Mouse (Mus musculus): ENCODE results near the gene Ralb. TPM values are rescaled to one million over a fixed set of nuclear protein-coding genes. Genes with fewer than 3 reads are reported as not detected.

Ralb gene
- polyA plus RNA-seq, 1 experiment, result 30.3 TPM

- no peak for TF ChIP-seq POLR2A (IDR thresholded peaks at IDR 0.05; ENCODE audit: borderline replicate concordance, control insufficient read depth, low read depth, low read length)
- no peak for TF ChIP-seq CTCF (IDR thresholded peaks at IDR 0.05; ENCODE audit: control insufficient read depth, insufficient read depth, low read length)
- no peak overlapping the region for H3K27ac ChIP-seq (ENCODE audit: control insufficient read depth, insufficient read depth, low read depth, low read length, poor library complexity)
- H3K4me3 ChIP-seq (replicated peaks; ENCODE audit: control insufficient read depth, low read depth, low read length), result no peak overlapping the region
- H3K4me1 ChIP-seq (ENCODE audit: control insufficient read depth, insufficient read depth, low read length), result peaks cover 14% of the 10 kb centered on the region
- WGBS, result 86% methylated on average over 6 of the region's 6 CpGs
These were observed 9.2 kb downstream of the Ralb start for GRCm38 (mm10) chr1:119495396-119495775.

- TF ChIP-seq POLR2A (IDR thresholded peaks at IDR 0.05; ENCODE audit: borderline replicate concordance, control insufficient read depth, low read depth, low read length) (no peak), CTCF (IDR thresholded peaks at IDR 0.05; ENCODE audit: control insufficient read depth, insufficient read depth, low read length) (no peak)
These were observed 9.7 kb downstream of the Ralb start for GRCm38 (mm10) chr1:119494712-119495395.

GRCm38 (mm10) chr1:119494024-119494711 lies 10.4 kb downstream of the Ralb start:
- TF ChIP-seq POLR2A (IDR thresholded peaks at IDR 0.05; ENCODE audit: borderline replicate concordance, control insufficient read depth, low read depth, low read length) (no peak), CTCF (IDR thresholded peaks at IDR 0.05; ENCODE audit: control insufficient read depth, insufficient read depth, low read length) (no peak)
- no peak overlapping the region for H3K27ac ChIP-seq (ENCODE audit: control insufficient read depth, insufficient read depth, low read depth, low read length, poor library complexity)
- H3K4me1 ChIP-seq (ENCODE audit: control insufficient read depth, insufficient read depth, low read length), result peaks cover 12% of the 10 kb centered on the region
- 77% methylated on average over 2 of the region's 2 CpGs for WGBS
- no peak overlapping the region for H3K4me3 ChIP-seq (replicated peaks; ENCODE audit: control insufficient read depth, low read depth, low read length)

More at GRCm38 (mm10) chr1:119494712-119495395, 9.7 kb downstream of the Ralb start:
- no peak overlapping the region for H3K27ac ChIP-seq (ENCODE audit: control insufficient read depth, insufficient read depth, low read depth, low read length, poor library complexity)
- 79% methylated on average over 9 of the region's 9 CpGs for WGBS
- peaks cover 14% of the 10 kb centered on the region for H3K4me1 ChIP-seq (ENCODE audit: control insufficient read depth, insufficient read depth, low read length)
- H3K4me3 ChIP-seq (replicated peaks; ENCODE audit: control insufficient read depth, low read depth, low read length), result no peak overlapping the region

- 52% methylated on average over 1 of the region's 1 CpGs for WGBS
- Histone ChIP-seq H3K27ac (ENCODE audit: control insufficient read depth, insufficient read depth, low read depth, low read length, poor library complexity) (no peak overlapping the region), H3K4me1 (ENCODE audit: control insufficient read depth, insufficient read depth, low read length) (peaks cover 8% of the 10 kb centered on the region), H3K4me3 (replicated peaks; ENCODE audit: control insufficient read depth, low read depth, low read length) (no peak overlapping the region)
- TF ChIP-seq POLR2A (IDR thresholded peaks at IDR 0.05; ENCODE audit: borderline replicate concordance, control insufficient read depth, low read depth, low read length) (no peak), CTCF (IDR thresholded peaks at IDR 0.05; ENCODE audit: control insufficient read depth, insufficient read depth, low read length) (no peak)
These were observed 12.1 kb downstream of the Ralb start for GRCm38 (mm10) chr1:119492505-119492904.

GRCm38 (mm10) chr1:119492097-119492496 lies 12.5 kb downstream of the Ralb start:
- Histone ChIP-seq H3K4me3 (replicated peaks; ENCODE audit: control insufficient read depth, low read depth, low read length) (no peak overlapping the region), H3K4me1 (ENCODE audit: control insufficient read depth, insufficient read depth, low read length) (peaks cover 7% of the 10 kb centered on the region), H3K27ac (ENCODE audit: control insufficient read depth, insufficient read depth, low read depth, low read length, poor library complexity) (no peak overlapping the region)
- TF ChIP-seq CTCF (IDR thresholded peaks at IDR 0.05; ENCODE audit: control insufficient read depth, insufficient read depth, low read length), result no peak
- no peak for TF ChIP-seq POLR2A (IDR thresholded peaks at IDR 0.05; ENCODE audit: borderline replicate concordance, control insufficient read depth, low read depth, low read length)
- WGBS, result 2% methylated on average over 11 of the region's 11 CpGs

GRCm38 (mm10) chr1:119490765-119491164 lies 13.8 kb downstream of the Ralb start:
- no peak for TF ChIP-seq POLR2A (IDR thresholded peaks at IDR 0.05; ENCODE audit: borderline replicate concordance, control insufficient read depth, low read depth, low read length)
- TF ChIP-seq CTCF (IDR thresholded peaks at IDR 0.05; ENCODE audit: control insufficient read depth, insufficient read depth, low read length), result no peak
- peaks cover 5% of the 10 kb centered on the region for H3K4me1 ChIP-seq (ENCODE audit: control insufficient read depth, insufficient read depth, low read length)
- no peak overlapping the region for H3K27ac ChIP-seq (ENCODE audit: control insufficient read depth, insufficient read depth, low read depth, low read length, poor library complexity)
- H3K4me3 ChIP-seq (replicated peaks; ENCODE audit: control insufficient read depth, low read depth, low read length), result no peak overlapping the region
- 86% methylated on average over 7 of the region's 7 CpGs for WGBS

- TF ChIP-seq POLR2A (IDR thresholded peaks at IDR 0.05; ENCODE audit: borderline replicate concordance, control insufficient read depth, low read depth, low read length) (no peak), CTCF (IDR thresholded peaks at IDR 0.05; ENCODE audit: control insufficient read depth, insufficient read depth, low read length) (no peak)
- H3K27ac ChIP-seq (ENCODE audit: control insufficient read depth, insufficient read depth, low read depth, low read length, poor library complexity), result no peak overlapping the region
- peaks cover 3% of the 10 kb centered on the region for H3K4me1 ChIP-seq (ENCODE audit: control insufficient read depth, insufficient read depth, low read length)
- H3K4me3 ChIP-seq (replicated peaks; ENCODE audit: control insufficient read depth, low read depth, low read length), result no peak overlapping the region
- WGBS, result 56% methylated on average over 10 of the region's 10 CpGs
These were observed 16.5 kb downstream of the Ralb start for GRCm38 (mm10) chr1:119487917-119488590.

GRCm38 (mm10) chr1:119485825-119486224 lies 18.8 kb downstream of the Ralb start:
- 79% methylated on average over 2 of the region's 2 CpGs for WGBS
- TF ChIP-seq CTCF (IDR thresholded peaks at IDR 0.05; ENCODE audit: control insufficient read depth, insufficient read depth, low read length), result no peak
- no peak for TF ChIP-seq POLR2A (IDR thresholded peaks at IDR 0.05; ENCODE audit: borderline replicate concordance, control insufficient read depth, low read depth, low read length)
- Histone ChIP-seq H3K27ac (ENCODE audit: control insufficient read depth, insufficient read depth, low read depth, low read length, poor library complexity) (no peak overlapping the region), H3K4me1 (ENCODE audit: control insufficient read depth, insufficient read depth, low read length) (no peaks in the 10 kb centered on the region), H3K4me3 (replicated peaks; ENCODE audit: control insufficient read depth, low read depth, low read length) (no peak overlapping the region)
